Mouse (Mus musculus) mouse trophoblast stem cell (cell line): ENCODE measurements around the gene Tra2b.
"Not testable (repeated sequence)": the region's sequence is repeated elsewhere in the genome, so short reads cannot be mapped to it uniquely, and the experiment has no call there.

Source experiments
- in situ Hi-C, 2 experiments: fragments of 300-500 bp; cut with MseI, MboI; formaldehyde crosslinking; loops; 2 replicates in 1 of 2; 3 replicates in 1 of 2; pipeline ENCODE4 v1.15.1; 2025

Tra2b gene

DNA sequence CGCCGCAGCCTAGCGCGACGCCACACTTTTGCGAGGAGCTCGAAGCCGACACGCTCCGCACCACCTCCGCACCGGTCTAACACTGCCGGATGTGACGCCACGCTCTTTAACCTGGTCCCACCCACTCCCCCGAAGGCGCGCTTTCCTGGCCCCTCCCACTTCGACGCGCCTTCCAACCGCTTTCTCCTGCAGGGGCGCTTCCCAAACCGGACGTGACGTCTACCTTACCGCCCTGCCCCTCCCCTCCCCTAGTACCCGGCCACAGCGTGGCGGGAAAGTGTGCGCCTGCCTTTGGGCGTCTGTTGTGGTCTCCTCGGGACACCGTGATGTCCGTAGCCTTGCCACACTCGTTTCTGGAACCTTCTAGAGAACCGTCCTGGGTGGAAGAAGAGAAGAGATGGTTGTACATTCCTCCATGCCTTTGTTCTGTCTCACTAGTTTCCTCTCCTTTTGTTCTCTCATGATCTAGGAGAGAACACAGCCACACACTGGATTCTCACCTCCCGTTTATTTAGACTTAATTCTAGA, at the start of gene Tra2b:
Tra2b (minus strand) TSS at position 157 of the 528 bp plus-strand sequence.
- in situ Hi-C loops: no loop called here

DNA sequence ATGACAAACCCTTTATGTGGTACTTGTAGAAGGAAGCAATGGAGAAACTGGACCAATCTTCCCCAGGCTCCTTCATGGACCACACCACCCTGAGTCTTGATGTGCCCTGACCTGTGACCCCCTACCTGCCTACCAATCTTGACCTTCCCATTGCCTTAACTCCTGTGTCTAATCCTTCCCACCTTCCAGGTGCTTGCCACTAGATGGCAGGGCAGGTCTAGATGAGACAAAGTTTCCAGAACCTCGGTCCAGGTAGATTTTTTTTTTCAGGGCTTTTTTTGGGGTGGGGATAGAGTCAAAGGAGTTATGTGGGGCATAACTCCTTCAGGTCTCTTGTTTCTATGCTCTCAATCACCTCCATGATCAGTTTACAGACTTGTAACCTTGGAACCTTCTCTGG, 44.8 kb upstream of the Tra2b start:
- in situ Hi-C loops: loop anchor here (5.0 to 25.0 kb wide), 3 partner anchors 242 to 502 kb away; partner anchors contain the start of gene Crygs (in 1 of the 2)

DNA sequence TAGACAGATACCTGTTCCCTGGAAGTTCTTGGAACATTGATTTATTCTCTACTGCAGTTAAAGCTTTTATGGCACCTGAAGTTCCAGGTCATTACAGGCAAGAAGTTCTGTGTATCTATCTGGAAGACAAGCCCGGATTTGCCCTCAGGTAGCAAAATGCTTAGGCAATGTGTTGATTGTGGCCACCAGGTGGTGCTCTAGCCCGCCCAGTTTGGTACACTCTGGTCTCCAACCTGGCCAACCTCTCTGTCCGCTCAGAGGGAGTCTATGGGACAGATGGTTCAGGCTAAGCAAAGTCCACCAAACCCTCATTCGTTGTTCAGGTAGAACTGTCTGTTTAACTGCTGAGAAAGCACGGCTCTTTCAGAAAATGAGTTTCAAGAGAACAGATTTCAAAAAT, 36.8 kb upstream of the Tra2b start:
- in situ Hi-C loops: loop anchor here in 1 of 2 experiments (25.0 kb wide), 1 partner anchor 510 kb away; the partner anchor contains the start of gene Crygs

DNA sequence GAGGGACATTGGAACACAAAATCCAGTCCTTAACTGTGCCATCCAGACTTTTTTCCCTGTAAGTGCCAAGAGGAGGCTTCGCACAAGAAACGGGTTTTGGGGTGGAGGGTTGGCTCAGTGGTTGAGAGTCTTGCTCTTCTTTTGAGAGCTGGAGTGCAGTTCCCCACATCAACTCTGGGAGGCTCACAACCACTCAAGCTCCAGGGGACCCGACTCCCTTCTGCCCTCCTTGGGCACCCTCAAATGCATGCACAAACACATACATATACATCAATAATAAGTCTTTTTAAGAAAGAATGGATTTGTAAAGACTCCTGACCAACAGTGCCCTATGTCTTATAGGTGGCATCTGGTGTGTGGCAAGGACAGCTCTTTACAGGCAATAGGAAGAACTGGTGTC, 35.6 kb upstream of the Tra2b start:
- in situ Hi-C loops: loop anchor here in 1 of 2 experiments (25.0 kb wide), 1 partner anchor 511 kb away; the partner anchor contains the start of gene Crygs

DNA sequence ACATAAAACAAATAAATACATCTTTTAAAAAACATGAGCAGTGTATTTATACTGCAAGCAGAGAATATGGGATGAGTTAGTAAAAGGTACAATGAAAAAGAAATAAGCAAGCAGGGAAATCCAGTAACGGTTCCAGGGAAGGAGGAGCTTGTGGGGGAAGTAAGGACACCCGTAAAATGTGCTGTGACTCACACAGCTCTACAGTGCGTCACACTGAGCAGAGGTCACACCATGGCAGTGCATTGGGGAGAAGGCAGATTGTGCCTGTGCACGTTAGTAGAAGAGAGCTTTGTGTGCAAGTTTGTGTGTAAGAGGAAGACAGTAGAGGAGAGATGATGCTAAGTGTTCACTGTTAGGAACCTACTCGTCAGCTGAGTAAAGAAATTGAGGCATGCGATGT, 31.1 kb upstream of the Tra2b start:
- in situ Hi-C loops: no loop called here

DNA sequence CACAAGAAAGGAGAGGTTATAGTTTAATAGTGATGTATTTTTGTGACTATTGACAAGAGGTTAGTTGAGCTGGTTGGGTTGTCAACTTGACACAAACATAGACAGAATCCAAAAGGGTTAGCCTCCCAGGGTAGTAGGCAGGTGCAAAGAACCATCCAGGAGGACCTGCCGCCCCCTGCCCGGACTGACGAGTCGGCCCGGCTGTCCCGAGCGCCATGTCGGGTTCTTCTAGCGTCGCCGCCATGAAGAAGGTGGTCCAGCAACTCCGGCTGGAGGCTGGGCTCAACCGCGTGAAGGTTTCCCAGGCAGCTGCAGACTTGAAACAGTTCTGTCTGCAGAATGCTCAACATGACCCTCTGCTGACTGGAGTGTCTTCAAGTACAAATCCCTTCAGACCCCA, 29.0 kb upstream of the Tra2b start:
- in situ Hi-C loops: not testable (repeated sequence)

DNA sequence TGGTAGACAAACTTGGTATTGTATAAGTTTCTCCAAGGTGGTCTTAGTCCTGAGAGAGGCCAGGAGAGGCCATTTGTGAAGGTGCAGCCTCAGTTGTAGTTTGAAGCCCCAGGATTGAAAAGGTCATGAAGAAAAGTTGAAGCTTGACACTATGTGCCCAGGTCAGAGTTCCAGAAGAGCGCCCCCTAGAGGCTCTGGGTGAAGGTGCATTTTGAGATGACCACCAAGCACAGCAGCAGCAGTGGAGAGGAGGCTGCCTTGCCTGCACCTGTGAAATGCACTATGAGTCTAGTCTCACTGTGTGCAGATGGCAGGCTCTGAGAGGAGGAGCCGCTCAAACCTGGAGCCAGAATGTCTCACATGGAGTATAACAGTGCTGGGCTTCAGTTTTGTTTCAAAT, 27.8 kb upstream of the Tra2b start:
- in situ Hi-C loops: no loop called here

DNA sequence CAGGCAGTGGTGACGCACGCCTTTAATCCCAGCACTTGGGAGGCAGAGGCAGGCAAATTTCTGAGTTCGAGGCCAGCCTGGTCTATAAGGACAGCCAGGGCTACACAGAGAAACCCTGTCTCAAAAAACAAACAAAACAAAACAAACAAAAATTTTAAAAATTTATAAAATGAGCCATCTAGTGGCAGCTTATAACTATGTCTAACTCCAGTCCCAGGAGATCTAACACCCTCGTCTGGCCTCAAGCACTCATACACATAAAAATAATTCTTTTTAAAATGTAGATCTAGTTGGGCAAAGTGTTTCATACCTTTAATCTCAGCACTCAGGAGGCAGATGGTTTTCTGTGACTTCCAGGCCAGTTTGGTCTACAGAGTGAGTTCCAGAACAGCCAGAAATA, 26.6 kb upstream of the Tra2b start:
- in situ Hi-C loops: no loop called here

DNA sequence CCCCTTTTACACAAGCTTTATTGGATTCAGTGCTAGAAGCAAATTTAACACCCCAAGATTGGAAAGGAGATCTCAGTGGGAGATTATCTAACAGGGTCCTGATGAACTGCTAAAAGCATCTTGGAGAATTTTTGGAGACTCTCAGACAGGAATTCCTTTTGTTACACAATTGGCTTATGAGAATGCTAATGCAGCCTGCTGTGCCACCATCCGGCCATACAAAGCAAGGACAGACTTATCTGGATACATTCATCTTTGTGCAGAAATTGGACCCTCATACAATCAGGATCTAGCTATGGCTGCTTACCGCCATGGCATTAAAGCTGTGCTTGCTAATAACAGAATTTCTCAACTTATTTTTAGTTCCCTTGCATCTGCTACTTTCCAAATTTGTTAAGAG, 23.8 kb upstream of the Tra2b start:
- in situ Hi-C loops: no loop called here

DNA sequence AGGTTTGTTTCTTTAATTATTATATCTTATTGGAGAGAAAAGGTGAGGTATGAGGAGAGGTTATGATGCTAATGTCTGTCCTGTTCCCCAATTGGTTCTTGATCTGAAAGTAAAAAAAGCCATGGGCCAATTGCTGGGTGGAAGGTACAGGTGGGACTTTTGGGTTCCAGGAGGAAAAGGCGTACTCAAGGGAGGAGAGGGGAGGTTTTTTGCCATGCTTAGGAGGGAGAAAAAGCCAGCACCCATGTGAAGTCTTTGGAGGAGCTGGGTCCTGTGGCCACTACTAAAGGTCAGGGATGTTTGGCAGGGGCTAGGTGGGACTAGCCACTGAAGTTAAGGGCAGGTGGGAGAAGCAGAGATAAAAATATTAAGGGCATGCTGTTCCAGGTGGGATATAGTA, 21.2 kb upstream of the Tra2b start:
- in situ Hi-C loops: no loop called here

DNA sequence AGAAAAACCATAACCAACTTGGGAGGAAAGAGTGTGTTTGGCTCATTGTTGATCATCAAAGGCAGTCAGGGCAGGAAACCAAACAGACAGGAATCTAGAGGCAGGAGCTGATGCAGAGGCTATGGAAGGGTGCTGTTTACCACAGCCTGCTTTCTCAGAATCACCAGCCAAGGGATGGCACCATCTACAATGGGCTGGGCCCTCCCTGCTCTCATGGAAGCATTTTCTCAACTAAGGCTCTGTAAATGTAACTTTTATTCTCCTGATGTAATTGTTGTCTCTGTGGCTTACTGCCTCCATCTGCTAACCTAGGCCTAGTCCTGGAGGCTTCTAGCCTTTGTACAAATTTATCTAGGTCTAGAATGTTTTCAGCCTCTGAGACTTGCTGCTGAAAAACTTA, 10.7 kb upstream of the Tra2b start:
- in situ Hi-C loops: no loop called here

DNA sequence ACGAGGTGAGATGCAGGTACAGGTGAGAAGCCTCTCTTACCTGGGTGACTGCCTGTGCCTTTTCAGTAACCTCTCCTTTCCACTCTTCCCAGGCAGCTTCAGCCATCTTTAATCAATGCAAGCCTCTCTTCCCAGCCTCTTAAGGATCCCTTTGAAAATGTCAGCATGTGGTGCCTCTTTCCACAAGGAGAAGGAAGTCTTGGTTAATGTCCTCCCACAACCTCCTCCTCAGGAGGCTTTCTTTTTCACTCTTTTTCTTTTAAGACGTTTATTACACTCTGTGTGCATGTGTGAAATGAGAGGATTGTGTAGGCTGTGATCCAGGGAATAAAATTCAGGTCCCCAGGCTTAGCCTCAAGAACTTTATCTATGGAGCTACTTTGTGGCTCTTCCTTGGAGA, 9.3 kb upstream of the Tra2b start:
- in situ Hi-C loops: no loop called here

DNA sequence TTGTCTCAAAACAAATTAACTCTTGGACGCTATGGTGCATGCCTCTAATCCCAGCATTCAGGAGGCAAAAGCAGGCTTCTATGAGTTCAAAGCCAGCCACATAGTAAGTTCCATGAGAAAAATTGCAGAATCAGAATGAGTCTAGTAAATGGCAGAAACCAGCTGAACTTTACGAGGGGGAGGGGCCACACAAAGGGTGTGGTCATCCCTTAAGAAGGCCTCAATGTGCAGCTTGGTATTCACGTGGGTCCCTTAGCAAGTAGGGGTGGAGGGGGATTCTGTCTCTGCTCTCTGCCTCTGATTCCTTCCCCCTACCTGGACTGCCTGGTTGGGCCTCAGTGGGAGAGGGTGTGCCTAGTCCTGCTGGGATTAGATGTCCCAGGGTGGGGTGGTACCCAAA, 4.7 kb upstream of the Tra2b start:
- in situ Hi-C loops: no loop called here

DNA sequence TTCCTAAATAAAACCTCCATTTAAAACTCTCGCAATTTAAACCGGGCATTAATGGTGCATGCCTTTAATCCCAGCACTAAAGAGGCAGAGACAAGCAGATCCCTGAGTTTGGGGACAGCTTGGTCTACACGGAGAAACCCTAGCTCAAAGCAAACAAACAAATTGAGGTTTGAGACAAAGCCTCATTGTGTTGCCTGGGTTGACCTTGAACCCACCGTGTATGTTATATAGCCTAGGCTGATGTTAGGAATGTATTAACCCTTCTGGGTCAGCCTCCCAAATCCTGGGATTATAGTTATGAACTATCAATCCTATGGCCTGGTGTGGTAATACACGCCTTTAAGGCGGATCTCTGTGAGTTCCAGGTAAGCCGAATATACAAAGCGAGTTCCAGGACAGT, 579 bp upstream of the Tra2b start:
- in situ Hi-C loops: no loop called here

DNA sequence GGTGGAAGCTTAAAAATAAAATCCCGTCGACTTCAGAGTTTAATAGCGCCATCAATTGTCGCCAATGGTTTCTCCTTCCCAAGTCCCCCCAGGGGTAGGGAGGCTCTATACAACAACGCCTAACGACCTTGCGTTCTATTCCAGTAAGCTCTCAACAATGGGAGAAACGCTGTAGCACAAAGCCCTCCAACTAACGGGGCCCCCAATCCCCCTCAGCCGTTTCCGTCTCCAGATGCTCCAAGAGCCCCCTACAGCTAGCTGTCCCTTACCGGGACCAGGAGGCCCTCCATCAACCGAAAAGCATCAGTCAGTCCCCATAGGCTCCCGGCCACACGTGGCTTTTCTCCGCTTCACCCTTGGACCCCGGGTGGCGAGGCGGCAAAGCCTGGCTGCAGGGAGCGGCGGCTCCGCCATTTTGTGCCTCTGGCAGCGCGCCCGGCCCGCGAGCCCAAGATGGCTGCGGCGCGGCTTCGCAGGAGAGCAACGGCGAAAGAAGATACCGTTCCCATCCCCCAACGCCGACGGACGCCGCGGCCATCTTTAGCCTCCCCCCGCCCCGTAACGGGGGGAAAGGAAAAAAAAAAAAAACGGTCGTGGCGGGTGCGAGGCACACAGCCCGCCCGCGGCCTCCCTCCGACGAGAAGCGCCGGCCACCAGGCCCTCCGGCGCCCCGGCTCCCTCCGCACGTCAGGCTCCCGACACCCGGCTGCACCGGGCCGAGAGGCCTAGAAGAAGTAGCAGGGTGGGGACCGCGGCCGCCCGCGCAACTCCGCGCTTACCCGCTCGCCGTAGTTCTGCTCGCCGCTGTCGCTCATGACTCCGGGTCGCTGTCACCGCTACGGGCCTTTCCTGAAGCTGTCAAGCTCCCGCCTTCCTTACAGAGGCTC, 600 bp downstream of the Tra2b start:
- in situ Hi-C loops: no loop called here

DNA sequence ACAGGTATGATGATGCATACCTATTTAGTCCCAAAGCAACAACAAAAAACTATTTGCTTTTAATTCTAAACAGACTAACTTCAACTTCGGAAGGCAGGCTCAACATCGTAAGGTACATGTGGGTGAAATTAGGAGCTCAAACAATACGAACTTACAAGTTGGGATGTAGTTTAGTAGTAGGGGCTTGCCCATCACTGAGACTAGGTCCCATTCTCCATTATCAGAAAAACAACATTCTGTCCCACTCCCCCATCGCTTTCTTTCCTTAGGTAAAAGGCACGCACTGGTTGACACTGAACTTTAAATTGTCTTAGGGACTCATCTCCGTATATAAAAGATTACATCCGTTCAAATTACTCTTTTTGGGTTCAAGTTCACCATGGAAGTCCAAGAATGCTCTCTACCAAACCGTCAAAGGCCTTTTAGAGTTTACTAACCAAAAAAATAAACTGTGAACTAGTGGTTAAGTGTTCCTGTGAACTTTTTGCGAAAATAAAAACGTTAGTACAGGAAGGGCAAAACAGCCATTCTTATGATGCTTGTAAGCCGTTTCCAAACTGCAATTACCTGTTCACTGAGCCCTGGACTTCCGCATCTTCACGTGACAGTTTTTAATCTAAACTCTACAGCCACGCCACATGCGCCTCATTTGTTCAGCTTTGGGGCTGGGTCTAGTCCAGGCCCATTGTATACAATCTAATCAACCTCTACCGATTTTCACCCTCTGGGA, 1.4 kb downstream of the Tra2b start:
- in situ Hi-C loops: no loop called here

DNA sequence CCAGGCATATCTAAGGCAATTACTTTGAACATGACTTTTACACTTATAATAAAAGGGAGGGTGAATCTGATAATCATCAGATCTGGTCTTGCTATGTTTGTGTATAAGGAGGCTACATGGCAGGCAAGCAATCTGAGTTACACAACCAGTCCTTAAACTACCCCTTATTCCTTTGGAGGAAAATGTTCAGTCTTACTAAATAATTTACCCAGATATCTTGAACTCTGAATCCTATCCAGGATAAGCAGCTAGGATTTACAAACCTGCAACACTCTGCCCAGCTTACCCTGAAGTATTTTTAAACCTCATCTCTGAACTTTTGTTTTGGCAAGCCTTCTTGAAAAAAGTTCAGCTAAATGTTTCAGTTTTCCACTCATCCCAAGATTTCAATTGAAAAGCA, 2.7 kb downstream of the Tra2b start:
- in situ Hi-C loops: no loop called here

DNA sequence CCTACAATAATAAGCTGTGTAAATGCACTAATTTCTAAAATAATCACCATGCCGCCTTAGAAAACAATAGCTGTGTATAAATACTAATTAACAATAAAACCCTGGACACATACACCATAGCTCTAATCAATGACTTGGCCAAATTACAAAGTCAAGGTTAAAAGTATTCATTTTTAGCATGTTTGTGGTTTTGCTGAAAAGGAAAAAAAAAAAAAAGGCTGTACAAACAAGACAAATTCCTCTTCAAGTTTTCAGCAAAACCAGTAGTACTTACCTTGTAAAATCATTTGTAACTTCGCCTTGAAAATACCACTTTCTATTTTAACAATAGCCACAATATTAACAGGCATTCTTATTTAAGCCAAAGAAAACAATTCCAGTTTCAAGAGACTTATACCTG, 4.2 kb downstream of the Tra2b start:
- in situ Hi-C loops: no loop called here

DNA sequence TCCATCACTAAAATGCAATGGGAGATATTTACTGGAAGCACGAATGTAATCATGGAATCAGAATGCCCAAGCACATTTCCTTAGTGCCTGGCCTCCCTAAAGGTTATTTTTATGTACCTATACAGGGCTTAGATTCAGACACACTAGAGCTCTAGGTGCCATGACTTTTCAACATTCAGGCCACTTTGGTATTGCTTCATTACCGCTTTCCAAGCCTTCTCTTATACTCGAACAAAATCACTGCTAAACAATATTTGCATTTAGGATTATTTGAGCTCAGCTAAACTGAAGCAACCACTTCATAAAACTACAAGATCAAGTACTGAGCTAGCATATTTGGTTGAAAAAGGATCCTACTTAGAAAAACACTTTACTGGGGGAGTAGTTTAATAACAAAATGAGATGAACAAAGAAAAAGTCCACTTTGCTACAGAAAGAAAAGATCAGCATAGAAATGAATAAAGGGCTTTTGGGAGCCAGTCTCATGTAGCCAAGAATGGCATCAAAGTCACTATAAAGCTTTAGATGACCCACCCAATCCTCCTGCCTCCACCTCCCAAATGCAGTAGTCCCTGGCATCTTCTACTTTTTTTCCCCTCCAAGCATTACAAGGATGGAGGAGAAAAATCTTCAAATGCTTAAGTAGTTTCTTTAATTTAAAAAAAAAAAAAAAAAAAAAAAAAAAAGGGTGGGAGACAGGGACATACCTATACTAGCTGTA, 5.2 kb downstream of the Tra2b start:
- in situ Hi-C loops: no loop called here

DNA sequence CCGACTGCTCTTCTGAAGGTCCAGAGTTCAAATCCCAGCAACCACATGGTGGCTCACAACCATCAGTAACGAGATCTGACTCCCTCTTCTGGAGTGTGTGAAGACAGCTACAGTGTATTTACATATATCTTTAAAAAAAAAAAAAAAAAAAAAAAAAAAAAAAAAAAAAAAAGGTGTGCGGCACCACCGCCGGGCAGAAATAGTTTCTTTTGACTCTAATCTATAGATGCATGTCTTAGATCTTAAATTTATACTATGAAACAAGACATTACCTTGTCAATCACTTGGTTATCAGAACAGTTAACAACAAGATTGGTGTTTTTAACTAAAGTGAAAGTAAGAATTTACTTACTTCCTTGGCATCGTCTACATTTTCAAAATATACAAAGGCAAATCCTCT, 13.6 kb downstream of the Tra2b start:
- in situ Hi-C loops: not testable (repeated sequence)

DNA sequence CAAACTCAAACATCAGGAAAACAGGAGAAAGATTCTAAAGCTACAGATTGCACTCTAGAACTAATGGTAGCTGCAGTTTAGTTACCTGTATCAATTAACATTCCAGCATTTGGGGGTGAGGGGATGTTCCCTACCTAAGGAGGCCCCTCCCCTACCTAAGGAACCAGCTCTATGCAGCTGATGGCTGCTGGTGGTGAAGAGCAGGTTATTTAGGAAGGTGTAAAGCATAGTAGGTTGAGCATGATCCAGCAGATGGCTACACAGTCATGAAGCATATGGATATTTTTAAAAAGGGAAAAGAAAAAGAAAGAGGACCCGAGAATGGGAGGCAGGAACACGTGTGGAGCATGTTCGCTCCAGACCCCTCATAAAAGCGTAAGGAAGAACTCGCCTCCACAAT, 15.5 kb downstream of the Tra2b start:
- in situ Hi-C loops: no loop called here

DNA sequence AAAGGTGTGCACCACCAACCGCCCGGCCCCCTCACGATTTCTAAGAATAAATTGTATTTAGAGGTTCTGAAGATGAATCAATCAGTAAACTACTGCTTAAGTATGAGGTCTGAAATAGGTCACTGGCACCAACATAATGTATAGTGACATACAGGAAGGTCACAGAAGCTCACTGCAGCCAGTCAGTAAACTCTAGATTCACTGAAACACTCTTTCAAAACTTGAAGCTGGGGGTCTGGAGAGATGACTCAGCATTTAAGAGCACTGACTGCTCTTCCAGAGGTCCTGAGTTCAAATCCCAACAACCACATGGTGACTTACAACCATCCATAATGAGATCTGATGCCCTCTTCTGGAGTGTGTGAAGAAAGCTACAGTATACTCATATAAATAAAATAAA, 16.1 kb downstream of the Tra2b start:
- in situ Hi-C loops: no loop called here
